Mouse (Mus musculus) CD4-positive, CD25-positive, alpha-beta regulatory T cell, adult 4 months (primary cell): ENCODE data around the gene Ccdc9b. TPM values are rescaled to one million over a fixed set of nuclear protein-coding genes. Genes with fewer than 3 reads are reported as not detected.

Source experiments
- ATAC-seq: one replicate; pipeline ENCODE4 v1.8.0; 2017
- polyA plus RNA-seq, 2 experiments: library from polyadenylated mRNA; unstranded; fragments of 100-300 nt; shearing (Covaris generic); gene quantifications; one replicate each; pipeline ENCODE4 v1.2.1; 2017

Ccdc9b gene
- polyA plus RNA-seq, 2 experiments from 2014 or later: not detected

DNA sequence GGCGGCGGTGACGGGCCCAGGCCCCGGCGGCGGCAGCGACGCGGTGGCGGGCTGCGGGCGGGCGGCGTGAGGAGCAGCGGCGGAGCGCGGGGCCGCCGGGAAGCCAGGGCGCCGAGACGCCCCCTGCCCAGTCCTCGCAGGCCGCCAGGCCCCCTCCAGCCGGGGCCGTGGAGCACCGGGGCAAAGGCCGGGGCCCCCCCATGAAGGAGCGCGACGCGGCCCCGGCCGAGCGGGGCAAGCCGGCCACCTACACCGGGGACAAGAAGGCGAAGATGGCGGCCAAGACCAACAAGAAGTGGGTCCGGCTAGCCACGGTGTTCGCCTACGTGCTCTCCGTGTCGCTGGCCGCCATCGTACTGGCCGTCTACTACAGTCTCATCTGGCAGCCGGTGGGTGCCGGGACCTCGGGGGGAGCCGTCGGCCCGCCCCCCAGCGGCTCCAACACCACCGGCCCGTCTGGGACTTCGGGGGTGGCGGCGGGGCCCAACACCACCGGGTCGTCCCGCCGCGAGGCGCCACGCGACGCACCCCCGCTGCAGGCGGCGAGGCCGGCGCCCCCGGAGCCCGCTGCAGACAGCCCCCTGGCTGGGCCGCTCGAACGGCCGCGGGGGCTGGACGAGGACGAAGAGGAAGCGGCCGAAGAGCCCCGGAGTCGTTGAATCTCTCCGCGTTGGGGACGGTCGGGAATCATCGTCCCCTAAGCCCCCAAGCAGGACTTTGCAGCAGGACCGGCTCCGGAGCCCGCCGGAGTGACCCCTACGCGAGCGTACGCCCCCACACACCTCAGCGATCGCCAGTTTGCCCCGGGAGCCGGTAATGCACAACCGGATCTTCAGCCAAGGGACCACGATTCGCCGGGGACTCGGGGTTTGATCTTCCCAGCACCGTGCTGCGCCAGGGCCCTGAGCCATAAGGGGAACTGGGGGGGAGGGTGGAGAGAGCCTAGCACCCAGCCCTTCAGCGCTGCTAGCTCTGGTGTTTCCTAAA is 16.3 kb downstream of the Ccdc9b start:
- peak; percentile 32 for ATAC-seq

DNA sequence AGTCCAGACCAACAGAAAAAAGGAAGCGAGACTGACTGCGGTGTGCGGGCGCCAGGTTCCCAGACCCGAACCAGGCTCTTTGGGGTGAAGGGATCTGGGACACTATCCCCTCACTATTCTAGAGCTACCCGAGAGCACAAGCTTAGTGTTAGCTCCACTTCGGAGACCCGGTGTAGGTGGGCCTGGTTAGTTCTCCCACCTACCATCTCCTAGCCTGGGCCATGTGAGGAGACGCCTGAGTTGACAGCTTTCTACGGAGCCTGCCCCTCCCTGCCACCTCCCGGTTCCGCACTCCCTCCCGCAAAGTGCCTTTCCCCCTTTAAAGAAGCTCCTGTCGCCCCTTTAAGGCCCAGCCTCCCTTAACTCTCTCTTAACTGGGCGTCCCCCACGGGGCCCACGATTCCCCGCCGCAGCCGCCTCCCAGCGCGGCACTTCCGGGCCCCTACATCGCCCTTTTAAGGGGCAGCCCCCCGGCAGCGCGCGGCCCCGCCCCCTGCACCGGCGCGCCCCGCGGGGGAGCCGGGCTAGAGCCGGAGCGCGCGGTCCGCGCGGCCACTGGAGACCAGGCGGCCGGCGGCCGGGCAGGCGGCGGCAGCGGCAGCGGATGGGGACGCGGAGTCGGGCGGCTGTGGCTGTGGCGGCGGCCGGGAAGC is 17.1 kb downstream of the Ccdc9b start, which contains the start of gene Inafm2:
Inafm2 (plus strand) TSS at position 527 of the 653 bp plus-strand sequence.
- peak; percentile 84 for ATAC-seq

DNA sequence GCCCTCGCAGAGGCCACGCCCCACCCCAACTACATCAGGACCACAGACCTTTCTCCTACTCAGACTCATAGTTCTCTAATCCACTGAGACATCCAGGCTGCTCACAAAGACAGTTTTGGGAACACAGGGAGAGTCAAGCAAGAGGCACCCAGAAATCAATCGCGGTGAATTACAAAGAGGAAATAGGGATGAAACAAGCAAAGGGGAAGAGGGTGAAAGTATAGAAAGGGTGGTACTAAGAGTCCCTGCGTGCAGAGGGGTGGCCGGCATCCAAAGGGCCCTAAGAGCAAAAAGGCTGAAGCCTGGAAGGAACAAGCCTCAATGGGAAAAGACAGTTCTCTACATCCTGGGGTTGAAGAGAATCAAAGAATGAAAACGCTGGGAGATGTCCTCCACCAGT is 17.8 kb downstream of the Ccdc9b start:
- no peak for ATAC-seq

DNA sequence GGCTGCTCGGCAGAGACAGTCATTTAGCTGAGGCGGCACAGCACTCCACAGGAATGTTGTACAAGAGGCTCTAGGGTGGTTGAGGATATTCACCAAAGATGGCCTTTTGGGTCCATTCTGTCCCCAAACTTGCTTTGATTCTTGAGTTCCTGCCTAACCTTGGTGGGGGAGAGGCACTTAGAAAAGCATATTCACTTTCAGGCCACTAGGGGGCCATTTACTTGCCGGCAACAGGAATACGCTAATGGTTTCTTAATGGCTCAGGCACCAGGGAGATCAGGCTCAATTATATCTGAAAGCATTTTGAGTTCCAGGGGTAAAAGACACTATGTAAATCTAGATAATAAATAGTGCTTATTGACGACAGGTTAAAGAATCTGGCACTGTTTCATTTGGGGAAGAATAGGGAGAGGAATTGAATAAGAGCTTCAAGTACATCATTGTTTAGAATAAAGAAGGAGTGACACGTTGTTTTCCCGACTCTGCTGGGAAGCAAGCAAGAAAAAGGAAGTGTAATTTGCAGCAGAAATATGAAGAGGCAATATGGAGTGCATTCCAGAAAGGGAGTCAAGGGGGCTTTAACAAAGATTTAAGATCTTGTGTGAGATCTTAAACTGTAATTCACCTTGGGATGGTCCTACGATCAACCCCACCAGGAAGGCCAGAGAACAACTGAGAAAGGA is 19.1 kb downstream of the Ccdc9b start:
- peak; percentile 51 for ATAC-seq

DNA sequence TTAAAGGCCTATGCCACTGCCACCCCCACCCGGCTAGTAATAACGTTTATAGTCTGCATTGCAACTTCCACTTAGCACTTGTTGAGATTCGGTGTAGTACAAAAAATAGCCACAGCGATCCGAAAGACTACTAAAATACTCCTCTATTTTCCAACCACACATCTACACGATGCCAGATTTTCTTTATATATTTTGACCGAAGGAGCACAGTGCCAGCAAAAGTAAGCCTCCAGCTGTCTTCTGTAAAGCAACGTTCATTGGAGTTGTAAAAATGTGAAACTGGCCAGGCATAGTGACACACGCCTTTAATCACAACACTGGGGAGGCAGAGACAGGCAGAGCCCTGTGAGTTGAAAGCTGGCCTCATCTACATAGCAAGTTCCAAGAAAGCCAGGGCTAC is 21.3 kb downstream of the Ccdc9b start:
- ATAC-seq: no peak

DNA sequence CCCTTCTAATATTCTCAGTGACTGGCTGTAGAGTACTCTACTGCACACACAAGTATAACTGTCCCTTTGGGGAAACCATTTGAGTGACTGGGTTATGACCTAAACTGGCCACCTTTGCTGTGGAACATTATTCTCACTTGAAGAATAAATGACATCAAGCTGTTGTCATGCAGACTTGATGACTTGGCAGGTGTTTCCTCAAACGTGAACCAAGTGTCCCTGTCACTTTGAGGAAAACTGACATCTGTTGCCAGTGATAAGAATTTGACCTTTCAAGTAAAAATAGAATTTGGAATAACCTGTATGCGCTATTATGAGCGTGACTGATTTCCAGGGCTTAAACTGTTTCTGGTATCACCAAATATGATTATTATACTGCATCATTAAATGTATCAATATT is 22.1 kb downstream of the Ccdc9b start:
- ATAC-seq: no peak

DNA sequence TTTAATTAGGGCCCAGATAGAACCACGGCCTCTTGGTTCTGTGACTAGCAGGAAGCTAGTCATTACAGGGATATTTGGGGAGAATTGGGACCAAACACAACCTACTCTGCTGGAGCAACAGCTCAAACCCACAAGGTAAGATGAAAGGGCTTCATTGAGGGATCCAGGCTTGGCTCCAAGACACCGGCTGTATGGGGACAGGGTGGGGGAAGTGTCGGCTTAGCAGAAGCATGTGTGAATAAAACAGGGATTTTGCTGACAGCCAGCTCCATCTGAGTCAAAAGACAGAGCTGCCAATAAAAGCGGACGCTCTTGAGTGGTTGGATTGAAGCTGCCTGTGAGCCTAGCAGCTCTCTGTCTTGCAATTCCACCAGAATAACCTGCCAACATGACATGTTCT is 29.1 kb downstream of the Ccdc9b start:
- no peak for ATAC-seq

DNA sequence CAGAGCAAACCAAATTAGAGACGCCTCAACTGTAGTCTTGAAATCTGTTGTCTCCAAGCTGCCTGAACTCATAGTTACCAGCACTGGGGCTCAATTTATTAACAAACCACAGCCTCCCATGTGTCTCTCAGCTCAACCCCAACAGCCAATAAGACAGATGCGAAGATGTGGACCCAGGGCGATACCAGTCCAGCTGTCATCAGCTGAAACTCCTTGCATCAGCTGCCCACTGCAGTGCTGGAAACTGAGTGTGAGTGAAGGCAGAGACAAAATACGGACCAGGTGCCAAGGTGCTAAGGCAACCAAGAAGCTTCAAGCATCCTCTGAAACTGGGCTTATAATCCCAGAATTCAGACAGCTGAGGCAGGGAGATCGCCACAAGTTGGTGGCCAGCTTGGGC is 30.5 kb downstream of the Ccdc9b start:
- no peak for ATAC-seq

DNA sequence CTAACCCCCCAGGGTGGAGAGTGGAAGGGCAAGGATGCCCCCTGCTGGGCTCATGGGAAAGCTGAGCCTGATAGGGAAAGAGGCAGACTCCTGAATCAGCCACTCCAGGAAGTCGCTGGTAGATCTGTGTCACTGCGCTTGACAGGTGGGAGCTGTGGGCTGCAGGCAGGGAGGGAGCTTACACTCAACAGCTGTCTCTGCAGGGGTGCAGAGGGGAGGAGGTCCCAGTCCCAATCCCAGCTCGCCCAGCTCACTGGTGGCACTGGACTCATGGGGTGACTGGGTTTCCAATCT is 31.9 kb downstream of the Ccdc9b start:
- peak; percentile 29 for ATAC-seq

DNA sequence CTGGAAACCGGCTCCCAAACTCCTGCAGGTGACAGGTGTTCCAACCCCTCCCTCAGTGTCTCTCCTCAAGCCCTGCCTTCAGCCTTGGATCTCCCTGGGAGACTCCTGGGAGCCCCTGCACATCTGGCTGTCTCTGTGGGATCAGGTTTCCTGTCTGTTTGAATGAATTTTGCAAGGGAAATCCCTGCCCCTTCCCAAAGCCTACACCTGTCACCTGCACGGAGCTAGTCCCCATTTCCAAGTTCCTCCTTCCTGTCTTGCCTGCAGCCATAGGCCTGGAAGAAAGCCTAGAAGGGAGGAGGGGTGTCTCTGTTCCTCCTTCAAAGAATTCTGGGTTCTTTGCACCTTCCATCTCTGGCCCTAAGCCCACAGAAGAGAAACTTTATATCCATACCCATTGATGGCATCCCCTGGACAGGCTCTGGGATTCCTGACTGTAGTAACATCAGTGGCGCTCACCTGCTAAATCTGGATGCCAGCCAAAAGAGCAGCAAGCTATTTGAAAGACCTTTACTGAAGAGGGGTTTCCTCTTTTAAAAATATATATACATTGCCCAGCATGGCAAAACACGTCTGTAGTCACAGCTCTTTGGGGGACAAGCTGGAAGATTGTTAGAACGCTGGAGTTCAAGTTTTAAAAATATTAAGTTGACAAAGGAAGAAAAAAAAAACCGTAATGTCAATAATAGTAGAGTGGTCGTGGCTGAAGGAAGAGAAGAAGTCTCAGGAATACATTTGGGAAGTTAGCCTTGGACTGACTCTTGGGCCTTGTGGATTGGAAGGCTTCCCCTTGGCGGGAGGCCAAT is 32.4 kb downstream of the Ccdc9b start:
- no peak for ATAC-seq

DNA sequence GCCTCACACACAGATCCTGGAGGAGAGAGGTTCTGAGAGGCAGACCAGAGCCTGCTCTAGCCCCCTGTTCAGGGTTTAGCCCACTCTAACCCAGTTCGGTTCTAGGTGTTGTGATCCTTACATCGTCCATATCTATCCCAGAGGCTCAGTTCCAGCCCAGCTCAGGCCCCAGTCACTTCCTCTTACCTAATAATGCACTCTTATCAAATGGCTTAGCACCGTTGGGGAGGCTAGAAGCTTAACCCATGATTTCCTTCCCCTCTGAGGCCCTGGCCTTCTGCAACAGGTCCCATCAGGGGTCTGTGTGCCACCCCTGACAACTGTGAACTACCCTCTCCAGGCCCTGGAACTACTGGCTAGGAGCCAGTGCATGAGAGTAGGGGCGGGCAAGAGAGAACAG is 33.3 kb downstream of the Ccdc9b start:
- ATAC-seq: peak; percentile 5

DNA sequence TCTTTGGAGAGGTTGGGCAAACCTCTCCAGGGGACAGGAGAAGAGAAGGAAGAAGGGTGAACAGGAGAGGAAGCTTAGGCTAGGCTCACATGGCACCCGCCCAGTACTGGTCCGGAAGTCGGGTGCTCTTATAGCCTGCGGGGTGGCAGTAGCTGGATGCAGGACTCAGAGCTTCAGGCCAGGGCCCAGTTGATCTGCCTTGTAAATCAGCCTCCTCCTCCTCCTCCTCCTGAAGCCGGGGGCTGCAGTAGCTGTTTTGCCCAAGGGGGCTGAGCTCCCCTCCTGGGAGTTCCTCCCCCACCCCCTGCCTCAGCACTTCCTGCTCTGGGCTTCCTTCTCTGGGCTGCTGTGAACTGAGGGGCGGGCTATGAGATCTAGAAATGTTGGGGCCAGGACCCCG is 34.1 kb downstream of the Ccdc9b start, which contains the start of gene Plcb2:
Plcb2 (minus strand) TSS at position 102 of the 400 bp plus-strand sequence.
- peak; percentile 80 for ATAC-seq

DNA sequence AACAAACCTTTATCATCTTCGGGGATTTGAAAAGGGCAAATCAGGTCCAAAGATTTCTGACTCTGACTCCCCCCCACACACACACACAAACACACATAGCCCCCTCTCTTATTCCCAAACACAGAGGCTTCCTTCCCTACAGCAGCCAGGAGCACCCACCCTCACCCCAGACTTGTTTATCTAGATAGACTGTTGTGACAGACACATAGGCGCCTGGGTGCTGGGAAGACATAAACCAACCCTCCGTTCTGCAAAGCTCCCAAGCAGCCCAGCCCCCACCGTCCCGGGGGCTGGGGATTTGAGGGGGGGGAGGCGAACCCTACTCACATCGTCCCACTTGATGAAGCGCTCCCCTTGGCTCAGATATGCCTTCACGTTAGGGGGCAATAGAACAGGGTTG is 34.5 kb downstream of the Ccdc9b start:
- ATAC-seq: no peak

DNA sequence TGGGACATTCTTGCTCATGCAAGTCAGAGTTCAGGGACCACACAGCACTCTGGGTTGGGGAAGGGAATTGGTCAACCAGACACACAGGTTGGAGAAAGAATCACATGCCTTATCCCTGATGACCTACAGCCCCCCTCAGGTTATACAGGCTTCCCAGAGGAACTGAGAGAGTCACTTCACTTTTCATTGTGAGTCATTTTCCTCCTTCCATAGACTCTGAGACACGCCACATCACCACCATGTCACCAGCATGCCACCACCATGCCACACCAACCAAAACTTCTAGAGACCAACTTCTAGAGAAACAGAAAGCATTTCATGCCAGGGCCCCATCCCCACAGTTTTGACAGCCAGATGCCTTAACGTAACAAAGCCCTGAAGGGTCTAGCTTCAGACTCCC is 35.6 kb downstream of the Ccdc9b start:
- ATAC-seq: no peak

DNA sequence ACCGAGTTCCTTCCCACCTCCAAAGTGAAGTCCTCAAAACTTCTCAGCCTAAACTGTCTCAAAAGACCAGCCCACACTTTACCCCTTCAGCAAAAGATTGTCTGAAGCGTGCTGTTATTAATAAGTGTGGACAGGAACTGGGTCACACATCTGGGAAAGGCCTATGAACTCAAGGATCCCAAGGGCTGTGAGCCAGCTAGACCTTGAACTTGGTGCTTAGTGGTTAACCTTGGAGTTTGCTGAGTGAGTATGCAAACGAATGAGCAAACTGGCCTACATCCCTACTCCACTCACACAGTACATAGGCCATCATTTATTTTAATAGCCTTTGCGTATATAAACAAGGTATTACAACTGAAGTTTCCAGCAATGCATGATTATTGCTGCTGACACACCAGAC is 37.0 kb downstream of the Ccdc9b start:
- no peak for ATAC-seq

DNA sequence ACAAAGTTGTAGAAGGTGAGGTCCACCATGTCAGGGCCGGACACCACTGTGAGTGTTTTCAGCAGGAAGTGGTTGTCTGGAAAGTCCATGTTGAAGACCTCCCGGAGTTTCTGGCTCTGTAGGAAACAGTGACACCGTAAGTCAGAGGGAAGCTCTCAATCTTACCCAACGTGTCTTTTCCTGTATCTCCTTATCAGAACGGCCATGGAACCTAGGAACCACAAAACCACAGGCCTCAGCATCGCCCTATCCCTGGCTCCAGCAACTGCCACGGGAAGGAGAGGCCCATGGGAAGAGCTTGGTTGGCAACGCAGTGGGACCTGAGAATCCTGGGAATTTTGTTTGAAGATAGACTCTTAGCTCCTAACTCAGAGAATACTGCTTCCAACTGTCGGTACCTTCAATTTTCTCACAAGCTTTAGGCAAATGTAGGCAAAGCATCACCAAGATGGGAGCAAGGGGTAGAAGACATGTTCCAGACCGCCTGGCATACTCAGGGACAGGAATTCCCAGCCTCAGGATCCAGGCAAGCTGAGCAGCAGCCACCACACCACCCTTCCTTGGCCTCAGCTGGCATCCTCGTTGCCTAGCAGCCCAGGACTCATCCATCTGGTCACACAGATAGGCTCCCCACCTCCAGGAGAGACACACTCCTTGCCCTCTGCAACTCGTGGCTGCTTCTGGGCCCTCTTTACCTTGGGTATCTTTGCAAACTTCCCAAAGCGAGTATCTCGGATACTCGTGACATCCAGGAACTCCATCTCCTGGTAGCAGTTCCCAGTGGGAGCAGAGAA is 38.6 kb downstream of the Ccdc9b start:
- ATAC-seq: no peak

DNA sequence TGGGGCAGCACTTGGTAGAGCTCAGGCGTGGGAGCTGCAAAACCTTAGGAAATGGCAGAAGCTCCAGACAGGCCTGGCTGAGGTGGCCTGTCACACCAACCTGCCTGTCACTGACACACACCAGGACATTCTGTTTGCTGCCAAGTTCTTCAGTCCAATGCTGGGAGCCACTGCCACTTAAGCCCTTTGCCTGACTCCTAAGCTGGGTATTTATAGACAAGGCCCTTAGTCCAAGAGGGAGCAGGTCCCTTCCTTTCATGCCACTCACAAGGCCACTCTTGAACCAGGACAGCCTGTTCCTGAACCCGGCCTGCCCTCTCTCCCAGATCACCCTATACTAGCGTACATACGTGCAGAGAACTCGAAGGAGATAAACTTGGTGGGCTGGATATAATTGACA is 45.8 kb downstream of the Ccdc9b start:
- no peak for ATAC-seq

DNA sequence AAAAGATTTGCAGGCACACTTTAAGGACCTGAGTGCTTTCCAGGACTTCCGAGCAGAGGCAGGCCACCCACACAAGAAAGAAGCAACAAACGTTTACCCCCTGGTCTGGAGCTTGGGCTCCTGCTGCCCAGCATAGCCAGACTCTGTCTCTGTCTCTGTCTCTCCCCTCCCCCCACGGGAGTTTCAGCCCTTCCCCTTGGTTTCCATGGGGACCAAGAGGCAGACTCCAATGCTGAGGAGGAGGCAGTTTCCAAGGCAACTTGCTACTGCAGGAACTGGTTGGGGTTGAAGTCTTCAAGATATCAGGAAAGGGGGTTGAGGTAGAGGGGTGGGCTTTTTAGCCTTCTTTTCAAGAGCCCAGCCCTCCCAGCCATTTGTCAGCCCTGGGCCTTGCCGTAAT is 48.2 kb downstream of the Ccdc9b start:
- no peak for ATAC-seq

DNA sequence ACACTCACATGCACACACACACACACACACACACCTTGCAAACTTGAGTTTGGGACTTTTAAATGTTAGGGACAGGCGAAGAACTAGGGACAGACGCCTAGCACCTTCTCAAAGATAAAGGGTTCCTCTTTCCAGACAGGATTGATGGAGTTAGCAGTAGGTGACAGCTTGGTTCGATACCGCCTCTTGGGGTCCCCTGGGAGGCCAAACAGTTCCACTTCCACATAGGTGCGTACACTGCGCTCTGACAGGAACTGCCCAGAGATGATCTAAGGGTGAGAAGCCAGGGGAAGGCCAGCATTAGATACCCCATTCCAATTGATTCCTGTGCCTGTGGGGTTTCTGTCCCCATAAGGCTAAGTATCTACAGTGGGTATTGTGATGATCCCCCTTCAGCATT is 48.8 kb downstream of the Ccdc9b start:
- ATAC-seq: no peak

DNA sequence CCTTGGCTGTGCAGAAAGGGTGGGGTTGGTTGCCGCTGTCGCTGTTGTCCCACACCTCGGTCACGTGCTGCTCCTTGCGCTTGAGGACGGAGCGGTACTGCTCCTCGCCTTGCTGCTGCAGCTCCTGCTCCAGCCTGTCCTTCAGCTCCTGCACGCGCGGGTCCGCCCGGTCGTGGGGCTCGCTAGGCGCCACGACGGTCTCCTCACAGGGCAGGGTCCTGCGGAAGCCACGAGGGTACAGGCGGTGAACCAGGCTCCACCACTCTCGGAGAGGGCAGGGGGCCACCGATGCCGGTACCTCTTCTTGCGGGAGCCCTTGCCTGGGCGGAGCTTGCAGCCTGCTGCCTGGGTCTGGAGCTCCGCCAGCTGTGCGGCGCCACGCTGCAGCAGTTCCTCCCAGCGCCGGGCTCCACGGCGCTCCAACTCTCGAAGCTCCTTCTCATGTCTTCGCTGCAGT is 51.4 kb downstream of the Ccdc9b start:
- no peak for ATAC-seq

DNA sequence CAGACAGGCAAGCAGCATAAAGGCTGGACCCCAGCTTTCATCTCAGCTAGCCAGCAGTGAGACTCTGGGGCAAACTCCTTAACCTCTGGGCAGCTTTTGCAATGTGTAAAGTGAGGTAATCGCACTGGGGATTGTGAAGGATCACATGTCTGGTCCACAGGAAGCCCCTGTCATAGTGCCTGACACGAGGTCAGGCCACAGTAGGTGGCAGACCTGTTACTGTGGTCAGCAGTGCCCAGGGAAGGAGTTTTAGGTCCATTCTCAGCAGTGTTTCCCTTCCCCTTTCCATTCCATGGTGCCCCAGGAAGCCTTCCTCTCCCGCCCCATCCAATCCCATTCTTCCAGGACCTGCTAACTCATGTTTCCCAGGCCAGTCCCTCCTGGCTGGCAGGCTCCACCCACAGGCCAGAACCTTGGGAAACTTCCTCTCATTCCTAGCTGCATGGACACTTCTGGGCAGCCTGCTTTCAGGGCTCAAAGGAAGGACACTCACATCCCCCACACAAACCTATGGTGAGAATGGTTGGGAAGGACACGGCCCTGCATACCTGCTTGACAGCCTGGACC is 52.7 kb downstream of the Ccdc9b start:
- ATAC-seq: no peak
